Mouse (Mus musculus) gastrocnemius, postnatal 4 days (tissue): ENCODE data around the gene Olfr1446. TPM values are rescaled to one million over a fixed set of nuclear protein-coding genes. Genes with fewer than 3 reads are reported as not detected.

Source experiments
- DNase-seq, 2 experiments: peaks; one replicate each; pipeline ENCODE4 v3.0.0; 2021 to 2022; ENCODE audit warnings: low spot score in 2 of 2, mixed read lengths in 2 of 2
- long read RNA-seq, 2 experiments: library from polyadenylated mRNA; stranded (forward); transcript quantifications; one replicate each; pipeline ENCODE4 v2.0.0; 2021
- total RNA-seq, 2 experiments: library from RNA; stranded (reverse); gene quantifications; 2 replicates each; pipeline ENCODE4 v1.2.3; 2021

The Olfr1446 gene
- total RNA-seq: not detected
- long read RNA-seq, experiment 1: 0 reads
- long read RNA-seq, experiment 2: 0 reads

DNA sequence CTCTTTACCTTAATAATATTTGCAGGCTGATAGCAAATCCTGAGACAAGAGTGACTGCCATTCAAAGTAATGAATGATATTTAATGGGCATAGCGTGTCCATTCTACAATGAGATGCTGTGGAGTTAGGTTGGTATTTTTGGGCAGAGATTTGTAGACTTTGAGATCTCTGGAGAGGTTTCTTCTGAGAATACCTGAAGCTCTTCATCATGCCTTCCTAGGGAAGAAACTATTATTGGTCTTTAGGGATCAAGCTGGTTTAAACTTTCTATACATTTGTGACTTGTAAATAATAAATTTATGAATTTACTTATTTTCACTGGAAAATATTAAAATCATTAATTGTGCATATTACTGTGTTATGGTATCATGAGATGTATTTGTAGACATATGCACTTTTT is at the start of gene Olfr1446:
TSS of gene Olfr1446 (minus strand) at position 101 of the 400 bp plus-strand sequence.
- DNase-seq: no peak

DNA sequence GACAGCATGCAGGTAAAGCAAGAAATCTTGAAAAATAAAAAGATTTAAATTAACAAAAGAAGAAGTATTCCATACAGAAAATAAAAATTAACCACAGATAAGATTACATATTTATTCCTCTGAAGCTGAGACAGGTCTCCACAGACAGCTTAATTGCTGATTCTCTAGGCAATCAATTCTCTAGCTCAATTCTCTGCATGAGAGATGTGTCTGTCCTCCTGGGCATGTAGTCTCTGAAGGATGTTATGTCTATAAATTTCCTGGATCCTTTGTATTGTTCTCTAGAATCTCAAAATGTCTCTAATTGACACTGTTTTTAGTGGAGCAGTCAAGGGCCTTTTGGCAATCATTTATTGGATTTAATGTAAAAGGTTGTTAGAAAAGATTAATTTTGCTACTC is 37.2 kb upstream of the Olfr1446 start, which contains the start of gene Olfr1449:
TSS of gene Olfr1449 (plus strand) at position 301 of the 400 bp plus-strand sequence.
- no peak for DNase-seq

DNA sequence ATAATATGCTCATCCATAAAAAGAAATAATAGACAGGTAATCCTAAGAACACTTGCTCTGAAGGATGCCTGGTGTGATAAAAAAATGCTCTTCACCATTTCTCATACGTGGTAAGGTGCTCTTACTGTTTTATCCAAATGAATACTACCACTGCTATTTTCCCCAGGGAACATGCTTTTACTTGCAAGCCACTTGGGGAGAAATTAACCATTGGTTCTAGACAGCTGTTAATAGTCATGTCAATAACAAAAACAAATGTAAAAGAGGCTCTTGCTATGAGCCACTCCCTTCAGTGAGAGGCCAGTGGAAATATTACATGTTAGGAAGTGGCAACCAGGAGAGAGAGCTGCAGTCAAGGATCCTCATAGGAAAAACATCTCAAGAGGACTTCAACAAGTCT is 31.0 kb upstream of the Olfr1446 start, which contains the start of gene Olfr1448:
TSS of gene Olfr1448 (minus strand) at position 101 of the 400 bp plus-strand sequence.
- DNase-seq: no peak

DNA sequence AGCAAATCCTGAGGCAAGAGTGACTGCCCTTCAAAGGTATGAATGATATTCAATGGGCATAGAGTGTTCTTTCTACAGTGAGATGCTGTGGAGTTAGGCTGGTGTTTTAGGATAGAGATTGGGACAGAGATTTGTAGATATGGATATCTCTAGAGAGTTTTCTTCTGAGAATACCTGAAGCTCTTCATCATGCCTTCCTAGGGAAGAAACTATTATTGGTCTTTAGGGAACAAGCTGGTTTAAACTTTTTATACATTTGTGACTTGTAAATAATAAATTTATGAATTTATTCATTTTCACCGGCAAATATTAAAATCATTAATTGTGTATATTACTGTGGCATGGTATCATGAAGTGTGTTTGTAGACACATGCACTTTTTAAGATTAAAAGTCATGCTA is 10.3 kb upstream of the Olfr1446 start, which contains the start of gene Olfr1447:
TSS of gene Olfr1447 (minus strand) at position 101 of the 400 bp plus-strand sequence.
- no peak for DNase-seq

DNA sequence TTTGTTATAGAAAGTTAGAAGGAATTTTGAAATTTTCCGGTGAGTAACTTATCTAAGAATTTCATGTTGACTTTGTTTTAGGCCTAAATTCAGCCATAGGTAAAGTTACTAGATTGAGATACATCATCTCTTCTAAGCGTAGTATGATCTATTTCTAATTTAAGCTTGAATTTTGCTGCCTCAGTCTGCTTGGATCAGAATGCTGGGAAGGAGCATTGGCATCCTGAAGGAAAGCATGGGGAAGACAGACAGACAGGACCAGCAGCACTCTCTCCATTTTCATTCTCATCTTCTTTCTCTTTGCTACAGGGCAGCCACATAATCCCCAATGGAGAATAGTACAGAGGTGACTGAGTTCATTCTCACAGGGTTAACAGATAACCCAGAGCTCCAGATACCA is 9.8 kb downstream of the Olfr1446 start, which contains the start of gene Olfr1445:
TSS of gene Olfr1445 (plus strand) at position 301 of the 400 bp plus-strand sequence.
- DNase-seq: no peak

DNA sequence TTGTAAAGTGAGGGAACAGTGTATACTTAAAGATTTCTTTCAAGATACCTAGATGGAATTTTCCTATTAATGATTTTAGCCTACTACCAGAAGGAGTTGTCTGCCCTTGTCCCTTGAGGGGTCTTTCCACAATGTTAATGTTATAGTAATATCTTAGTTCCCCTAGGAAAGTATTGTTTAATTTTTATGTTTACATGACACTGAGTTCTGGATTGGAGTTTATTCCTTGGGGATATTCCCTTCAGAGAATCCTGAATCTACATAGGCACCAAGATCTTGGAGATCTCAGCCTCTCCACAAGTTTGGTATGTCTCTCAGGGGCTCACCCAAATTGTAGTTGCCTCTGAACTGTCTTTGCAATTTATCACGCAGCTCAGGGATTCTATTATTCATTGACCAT is 36.3 kb downstream of the Olfr1446 start, which contains the start of gene Olfr1444:
TSS of gene Olfr1444 (plus strand) at position 301 of the 400 bp plus-strand sequence.
- no peak for DNase-seq

DNA sequence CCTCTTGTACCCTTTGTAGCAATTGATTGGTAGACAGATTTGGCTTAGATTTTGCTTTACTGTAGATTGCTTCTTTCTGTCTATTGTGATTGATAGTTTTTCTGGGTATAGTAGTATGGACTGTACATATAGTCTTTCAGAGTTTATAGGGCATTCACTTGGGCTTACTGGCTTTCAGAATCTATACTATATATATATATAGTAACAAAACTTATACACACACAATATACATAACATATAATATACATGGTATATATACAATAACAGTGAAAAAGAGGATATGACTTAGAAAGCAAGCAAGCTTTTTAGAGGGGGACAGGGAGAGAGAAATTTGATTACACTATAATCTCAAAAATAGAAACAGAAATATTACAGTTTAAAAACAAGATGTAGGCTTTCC is 46.9 kb downstream of the Olfr1446 start, which contains the start of gene Gm5244:
TSS of gene Gm5244 (plus strand) at position 301 of the 400 bp plus-strand sequence.
- no peak for DNase-seq

DNA sequence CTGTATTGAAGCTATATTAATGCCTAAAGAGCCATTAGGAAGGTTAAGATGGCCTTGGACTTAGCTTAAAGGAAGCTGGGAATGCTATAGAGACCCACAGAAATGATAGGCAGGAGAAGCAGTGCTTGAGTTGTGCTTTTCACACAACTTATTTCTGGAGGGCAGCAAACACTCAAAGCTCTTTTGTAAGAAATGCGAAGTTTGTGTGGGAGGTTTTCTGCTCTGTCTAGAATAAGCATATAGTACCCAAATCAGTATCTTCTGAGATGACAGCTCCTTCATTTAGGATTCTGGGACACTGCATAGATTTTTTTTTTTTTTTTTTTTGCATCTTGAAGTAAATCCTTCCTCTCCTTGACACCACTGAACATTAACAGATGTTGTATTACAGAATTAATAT is 54.8 kb downstream of the Olfr1446 start:
- no peak for DNase-seq

Other genes starting within 250 kb of the Olfr1446 start
- gene Olfr1442, start 223.1 kb downstream of the Olfr1446 start, total RNA-seq: not detected
- gene Olfr1443, start 215.4 kb downstream of the Olfr1446 start, total RNA-seq: not detected
- gene Keg1, start 197.7 kb downstream of the Olfr1446 start, total RNA-seq: under 1 TPM in 1 of 2 experiments, not detected in 1; 0.49 TPM
- 1 to 10 TPM; 2.6 to 3.8 TPM for gene Cntf, start 127.9 kb downstream of the Olfr1446 start, total RNA-seq
- 10 to 100 TPM; 62.2 to 71.0 TPM for gene Zfp91, start 97.4 kb downstream of the Olfr1446 start, total RNA-seq
- 1 to 10 TPM; 1.5 to 1.9 TPM for gene Lpxn, start 97.3 kb downstream of the Olfr1446 start, total RNA-seq
- gene Gm5244, start 46.8 kb downstream of the Olfr1446 start, total RNA-seq: not detected
- gene Olfr1444, start 36.2 kb downstream of the Olfr1446 start, total RNA-seq: not detected
- gene Olfr1445, start 9.7 kb downstream of the Olfr1446 start, total RNA-seq: not detected
- gene Olfr1447, start 10.2 kb upstream of the Olfr1446 start, total RNA-seq: not detected
- gene Olfr1448, start 30.9 kb upstream of the Olfr1446 start, total RNA-seq: not detected
- not detected for gene Olfr1449, start 37.3 kb upstream of the Olfr1446 start, total RNA-seq
- not detected for gene Olfr1450, start 56.7 kb upstream of the Olfr1446 start, total RNA-seq
- not detected for gene Olfr1451, start 101.5 kb upstream of the Olfr1446 start, total RNA-seq
- not detected for gene Olfr1453, start 134.8 kb upstream of the Olfr1446 start, total RNA-seq
- not detected for gene Olfr1454, start 167.1 kb upstream of the Olfr1446 start, total RNA-seq
- not detected for gene Olfr1457, start 204.4 kb upstream of the Olfr1446 start, total RNA-seq
- gene Olfr1458, start 213.3 kb upstream of the Olfr1446 start, total RNA-seq: not detected